Mouse (Mus musculus) olfactory bulb, adult 2 months (tissue): ENCODE results near the gene Dpy19l1.

Experiments used
- CTCF ChIP-seq: fragments of 200-500 bp; IDR thresholded peaks from 2 replicates; pipeline ENCODE4 v1.5.1; 2012; ENCODE audit warnings: low read depth, mild to moderate bottlenecking, low read length, moderate library complexity; ENCODE audit not compliant: insufficient read depth
- POLR2A ChIP-seq: fragments of 200-500 bp; IDR thresholded peaks from 2 replicates; pipeline ENCODE4 v1.6.1; 2012; ENCODE audit warnings: mild to moderate bottlenecking, low read depth, low read length, moderate library complexity; ENCODE audit not compliant: insufficient read depth

GRCm38 (mm10) chr9:24421221-24421620 is 81.7 kb downstream of the Dpy19l1 start:
- TF ChIP-seq POLR2A: no peak
- TF ChIP-seq CTCF: no peak
